Mouse (Mus musculus) kidney, postnatal 10 days (tissue): Measurements from ENCODE around the gene Entr1.
"Not testable (repeated sequence)": the region's sequence is repeated elsewhere in the genome, so short reads cannot be mapped to it uniquely, and the experiment has no call there.

Source experiments
- DNase-seq: peaks from one replicate; pipeline ENCODE4 v3.0.0; 2021; ENCODE audit warnings: mixed read lengths

Entr1 gene

DNA sequence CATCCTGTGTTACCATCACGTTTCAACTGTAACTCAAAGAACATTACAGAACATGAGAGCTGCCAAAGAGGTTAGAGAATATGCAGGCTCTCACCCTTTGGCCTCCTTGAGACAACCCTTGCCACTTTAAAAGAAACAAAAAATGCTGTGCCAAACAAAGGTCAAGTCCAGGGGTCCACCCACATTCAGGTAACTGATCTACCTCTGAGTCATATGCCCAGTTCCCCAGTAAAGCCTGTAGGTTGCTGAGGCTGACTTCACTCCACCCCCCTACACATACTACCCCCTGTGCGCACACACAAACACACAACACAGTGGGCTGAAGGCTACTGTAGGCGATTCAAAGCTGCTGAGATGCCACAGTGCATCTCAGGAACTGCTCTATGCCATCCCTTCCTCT lies 1.4 kb downstream of the Entr1 start:
- DNase-seq: no peak

DNA sequence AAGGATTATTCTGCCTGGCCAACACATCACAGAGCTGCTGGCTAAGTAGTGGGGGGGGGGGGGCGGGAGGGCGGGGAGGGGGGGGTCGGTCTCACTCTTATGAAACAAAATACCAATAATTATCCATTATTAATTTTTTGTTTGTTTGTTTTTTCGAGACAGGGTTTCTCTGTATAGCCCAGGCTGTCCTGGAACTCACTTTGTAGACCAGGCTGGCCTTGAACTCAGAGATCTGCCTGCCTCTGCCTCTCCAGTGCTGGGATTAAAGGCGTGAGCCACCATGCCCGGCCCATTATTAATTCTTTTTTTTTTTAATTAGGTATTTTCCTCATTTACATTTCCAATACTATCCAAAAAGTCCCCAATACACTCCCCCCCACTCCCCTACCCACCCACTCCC lies 8.2 kb downstream of the Entr1 start:
- not testable (repeated sequence) for DNase-seq

DNA sequence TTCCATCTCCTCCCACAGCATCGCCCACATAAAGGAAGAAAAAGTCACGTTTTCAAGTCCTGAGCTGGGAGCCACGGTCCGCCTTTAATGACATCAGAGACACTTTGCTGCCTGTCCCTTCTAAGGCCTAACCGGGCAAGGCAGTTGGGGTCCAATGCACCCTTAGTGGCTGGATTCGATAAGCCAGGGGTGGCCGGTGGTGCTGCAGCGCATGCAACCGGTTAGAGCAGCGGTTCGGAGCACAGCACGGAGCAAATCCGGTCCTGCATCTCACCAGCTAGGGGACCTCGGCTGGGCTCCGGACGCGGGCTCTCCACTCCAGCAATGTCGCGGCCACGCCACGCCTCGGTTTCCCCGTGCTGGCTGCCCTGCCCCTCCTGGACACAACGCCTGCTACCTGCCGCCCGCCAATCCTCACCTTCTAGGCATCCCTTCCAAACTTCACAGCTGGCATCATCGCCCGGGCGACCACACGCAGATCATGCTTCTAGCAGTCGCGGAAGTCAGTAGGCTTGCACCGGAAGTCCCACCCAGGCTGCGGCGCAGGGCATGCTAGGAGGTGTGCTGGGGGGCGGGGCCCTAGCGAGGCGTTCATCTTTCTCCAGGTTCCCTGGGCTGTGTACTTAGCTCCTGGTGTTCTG lies 8.9 kb downstream of the Entr1 start, which contains the start of gene Snapc4:
Snapc4 (minus strand) TSS at position 523 of the 641 bp plus-strand sequence.
- peak; percentile 91 for DNase-seq

DNA sequence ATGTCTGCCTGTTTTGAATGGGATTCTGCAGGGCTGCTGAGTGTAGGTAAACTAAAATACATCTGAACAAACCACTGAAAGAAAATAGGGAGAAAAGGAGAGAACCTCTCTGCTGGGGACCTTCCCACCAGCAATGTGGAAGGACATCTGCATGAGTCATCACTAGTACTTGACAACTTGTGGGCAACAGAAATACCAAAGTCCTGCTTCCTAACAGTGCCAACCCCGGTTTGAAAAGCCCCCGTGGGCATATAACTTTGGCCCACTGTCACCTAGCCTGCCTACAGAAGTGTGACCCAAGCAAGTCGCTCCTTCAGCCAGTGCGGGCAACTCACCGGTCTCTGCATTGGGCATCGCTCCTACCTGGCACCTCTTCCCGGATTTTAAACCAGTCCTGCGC lies 16.7 kb downstream of the Entr1 start:
- no peak for DNase-seq

DNA sequence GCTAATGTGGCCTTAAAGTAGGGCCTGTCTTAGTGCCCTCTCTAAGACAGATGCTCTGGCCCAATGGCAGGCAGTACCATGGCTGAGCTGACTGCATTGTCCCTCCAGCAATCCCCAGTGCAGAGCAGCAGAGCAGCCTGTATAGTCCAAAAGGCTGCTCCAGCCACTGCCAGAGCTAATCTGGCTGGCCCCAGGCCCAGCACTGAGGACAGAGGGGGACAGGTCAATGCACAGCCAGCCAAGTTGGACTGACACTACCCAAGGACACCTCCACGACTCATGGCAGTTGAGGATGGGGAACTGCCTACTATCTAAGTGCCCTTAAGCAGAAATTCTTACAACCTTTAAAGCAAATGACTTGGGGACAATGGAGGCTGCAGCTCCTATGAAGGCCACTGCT lies 20.5 kb downstream of the Entr1 start:
- no peak for DNase-seq

DNA sequence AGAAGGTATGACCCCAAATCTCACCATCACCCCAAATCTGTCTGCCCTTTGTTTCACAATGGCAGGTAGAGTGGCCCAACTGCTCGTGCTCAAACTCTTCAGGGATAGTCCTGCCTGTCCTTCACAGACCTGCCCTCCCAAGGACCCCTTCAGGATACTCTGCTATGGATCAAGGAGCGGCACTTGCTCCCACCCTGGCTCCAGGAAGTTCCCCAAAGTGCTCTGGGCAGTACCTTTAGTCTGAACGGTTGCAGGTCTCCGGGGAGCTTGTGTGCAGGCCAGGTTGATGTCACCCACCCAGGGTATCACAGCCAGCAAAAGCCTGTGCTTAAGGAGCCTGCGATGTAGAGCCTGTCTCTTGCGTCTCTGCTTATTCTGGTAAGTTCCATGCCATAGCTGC lies 21.2 kb downstream of the Entr1 start:
- DNase-seq: no peak

DNA sequence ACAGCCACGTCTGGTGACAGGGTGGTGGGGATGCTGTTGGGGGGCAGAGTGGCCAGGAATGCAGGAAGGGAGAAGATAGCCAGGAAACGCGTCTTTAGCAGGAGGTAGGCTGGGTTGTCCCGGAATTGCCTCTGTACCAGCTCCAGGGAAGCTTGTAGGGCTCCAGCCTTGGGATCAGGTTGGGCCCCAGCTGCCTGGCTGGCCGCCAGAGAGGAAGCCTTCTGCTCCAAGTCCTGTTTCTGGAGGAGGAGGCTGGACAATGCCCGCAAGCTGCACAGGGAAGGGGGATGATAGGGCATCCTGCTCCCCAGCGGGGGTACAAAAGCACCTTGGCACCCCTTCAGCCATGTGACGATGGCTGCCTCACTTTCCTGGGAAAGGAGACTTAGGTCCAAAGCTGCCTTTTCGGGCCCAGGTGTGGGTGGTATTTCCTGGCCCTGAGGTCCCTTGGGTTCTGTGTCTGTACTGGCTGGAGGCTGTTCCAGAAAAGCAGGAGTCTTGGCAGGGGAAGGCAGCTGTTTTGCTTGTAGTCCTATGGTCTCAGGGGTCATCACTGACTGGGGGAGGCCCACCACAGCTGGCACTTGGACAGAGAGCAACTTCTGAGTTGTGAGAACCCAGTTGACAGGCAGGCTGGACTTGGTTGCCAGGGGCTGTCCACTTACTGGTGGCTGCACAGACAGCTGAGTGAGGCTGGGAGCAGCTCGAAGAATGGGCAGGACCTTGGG lies 24.2 kb downstream of the Entr1 start:
- peak; percentile 87 for DNase-seq

DNA sequence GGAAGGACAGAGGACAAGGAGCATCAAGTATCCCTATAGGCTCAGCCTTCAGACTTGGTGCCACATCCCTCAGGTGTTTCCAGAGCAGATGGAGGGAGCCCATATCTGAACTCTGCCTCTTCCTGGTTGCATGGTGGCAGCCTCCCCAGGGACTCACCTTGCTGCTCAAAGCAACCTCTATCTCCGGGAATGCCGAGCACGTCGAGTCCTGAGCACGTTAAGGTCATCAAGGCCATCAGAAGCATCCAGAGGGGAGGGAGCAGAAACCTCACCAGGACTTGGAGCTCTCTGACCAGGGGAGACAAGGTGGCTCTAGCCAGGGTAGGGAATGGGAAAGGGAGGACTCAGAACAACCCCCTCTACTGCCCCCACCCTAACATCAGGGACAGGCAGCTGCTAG lies 25.6 kb downstream of the Entr1 start:
- peak; percentile 6 for DNase-seq

DNA sequence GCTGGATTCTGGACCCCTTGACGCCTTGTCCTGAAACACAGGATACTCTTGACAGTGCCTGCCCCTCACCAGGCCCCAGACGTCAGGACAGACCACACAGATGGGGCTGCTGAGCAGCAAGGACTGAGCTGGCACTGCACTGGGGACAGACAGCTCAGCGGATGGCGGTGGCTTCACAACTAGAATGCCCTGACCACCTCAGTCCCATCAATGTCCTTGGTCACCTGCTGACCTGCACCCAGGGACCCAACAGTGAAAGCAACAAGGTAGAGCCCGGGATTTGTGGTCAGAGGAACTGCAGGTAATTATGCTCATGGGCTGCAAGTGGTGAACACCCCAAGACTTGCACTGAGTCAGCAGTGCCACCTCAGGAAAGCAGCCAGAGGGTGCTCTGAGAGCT lies 26.1 kb downstream of the Entr1 start:
- DNase-seq: peak; percentile 4

DNA sequence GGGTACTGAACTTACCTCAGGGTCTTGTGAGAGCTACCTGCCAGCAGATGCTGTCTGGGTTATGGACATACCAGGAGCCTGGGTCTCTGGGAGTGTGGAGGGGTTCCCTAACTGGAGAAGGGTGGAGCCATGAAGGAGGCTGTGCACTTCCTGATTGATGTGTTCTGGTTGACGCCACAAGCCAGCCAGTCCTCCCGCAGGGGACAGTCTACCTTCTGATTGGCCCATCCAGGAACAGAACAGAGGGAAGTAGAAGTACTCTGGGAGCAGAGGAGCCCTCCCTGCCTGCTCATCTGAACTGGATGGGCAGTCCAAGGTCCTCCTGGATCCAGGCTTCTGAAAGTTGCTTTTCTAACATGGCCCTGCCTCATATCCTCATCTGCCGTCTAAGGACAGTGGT lies 28.3 kb downstream of the Entr1 start, which contains the start of gene Card9:
Card9 (minus strand) TSS at position 147 of the 400 bp plus-strand sequence.
- peak; percentile 10 for DNase-seq

DNA sequence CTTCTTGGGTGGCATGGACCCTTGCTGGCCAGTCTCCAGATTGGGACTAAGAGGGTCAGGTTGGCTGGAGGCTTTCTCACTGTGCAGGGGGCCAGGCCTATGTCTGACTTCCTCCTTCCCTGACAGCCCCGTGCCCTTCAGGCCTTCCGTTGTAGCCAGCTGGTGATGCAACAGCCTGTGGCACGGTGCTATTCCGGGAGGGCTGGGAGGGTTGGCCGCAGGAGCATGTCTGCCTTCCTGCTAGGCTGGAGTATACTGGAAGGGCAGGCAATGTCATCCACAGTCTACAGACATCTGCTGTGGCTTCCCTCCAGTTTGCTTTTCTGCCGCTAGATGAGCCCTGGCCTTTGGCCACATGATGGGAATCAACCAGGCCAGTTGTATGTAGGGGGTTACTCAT lies 29.1 kb downstream of the Entr1 start:
- peak; percentile 27 for DNase-seq

DNA sequence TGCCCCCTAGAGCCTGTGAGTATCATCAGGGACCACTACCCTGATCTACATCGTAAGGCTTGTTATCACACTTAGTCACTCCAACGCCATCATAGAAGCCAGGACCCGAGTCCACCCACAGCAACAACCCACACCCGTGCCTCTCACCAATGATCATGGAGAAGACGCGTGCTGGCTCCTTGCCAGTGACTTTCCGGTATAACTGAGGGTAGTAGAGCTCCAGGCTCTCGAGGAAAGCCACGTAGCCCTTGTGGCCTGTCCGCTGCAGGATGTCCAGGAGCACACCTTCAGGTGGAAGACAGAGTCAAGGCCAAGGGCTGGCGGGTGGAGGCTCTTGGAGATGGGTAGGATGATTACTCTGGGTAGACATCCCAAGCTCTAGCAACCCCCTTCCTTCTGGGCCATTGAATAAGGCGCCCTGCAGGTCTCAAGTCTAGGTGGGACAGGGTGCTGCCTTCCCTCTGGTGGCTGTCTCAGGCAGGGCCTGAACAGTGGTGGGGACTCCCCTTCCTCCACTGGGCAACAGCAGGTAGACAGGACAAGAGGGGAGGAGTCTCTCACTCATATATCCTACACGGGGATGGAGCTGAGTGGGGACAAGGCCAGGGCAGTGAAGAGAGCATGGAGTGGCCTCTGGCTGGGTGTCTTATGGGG lies 30.3 kb downstream of the Entr1 start:
- DNase-seq: peak; percentile 23

DNA sequence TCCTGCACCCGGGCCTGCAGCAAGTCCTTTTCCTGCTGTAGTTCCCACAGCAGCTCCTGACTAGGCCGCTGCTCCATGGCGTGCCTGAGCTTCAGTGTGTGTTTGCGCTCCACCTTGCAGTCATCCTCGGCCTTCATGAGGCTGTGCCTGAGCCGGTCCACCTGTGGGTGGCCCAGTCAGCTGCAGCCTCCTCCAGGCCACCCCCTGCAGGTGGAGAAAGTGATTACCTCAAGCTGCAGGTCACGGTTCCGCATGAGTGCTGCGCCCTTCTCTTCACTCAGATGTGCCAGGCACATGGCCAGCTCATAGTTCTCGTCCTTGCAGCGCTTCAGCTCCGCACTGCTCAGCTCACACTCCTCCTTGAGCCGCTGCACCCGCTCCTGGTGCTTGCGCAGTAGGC lies 31.6 kb downstream of the Entr1 start:
- peak; percentile 81 for DNase-seq

DNA sequence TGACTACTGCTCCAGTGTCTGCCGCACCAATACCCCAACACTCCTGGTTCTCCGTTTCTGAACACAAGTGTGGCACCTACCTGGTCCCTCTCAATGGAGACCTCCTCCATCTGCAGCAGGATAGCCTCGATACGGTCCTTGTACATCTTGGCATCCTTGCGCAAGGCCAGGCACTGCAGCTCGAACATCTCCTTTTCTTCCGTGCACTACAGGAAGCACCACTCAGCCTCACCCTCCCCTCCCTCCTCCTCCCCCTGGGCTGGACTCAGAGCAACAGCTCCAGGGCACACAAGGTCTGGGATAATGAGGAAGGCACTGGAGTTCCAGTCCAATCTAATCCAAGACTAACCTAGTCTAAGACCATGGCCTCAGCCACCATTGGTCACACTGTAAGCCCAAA lies 32.4 kb downstream of the Entr1 start:
- DNase-seq: peak; percentile 13

DNA sequence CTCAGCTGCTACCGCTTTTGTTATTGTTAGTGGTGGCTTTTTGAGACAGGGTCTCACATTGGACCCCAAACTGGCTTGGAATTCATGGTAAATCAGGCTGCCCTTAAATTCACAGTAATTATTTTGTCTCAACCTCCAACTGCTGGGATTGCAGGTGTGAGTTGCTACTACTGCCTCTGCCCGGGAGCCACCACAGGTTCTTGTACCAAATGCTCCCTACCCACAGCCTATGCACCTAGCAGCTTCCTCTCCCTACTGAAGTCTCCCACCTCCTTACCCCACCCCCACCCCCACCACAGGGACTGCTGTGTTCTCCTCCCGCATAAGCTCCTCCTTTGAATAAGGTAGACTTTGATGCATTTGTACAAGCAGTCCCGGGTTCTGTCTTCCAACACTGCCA lies 32.9 kb downstream of the Entr1 start:
- peak; percentile 4 for DNase-seq

DNA sequence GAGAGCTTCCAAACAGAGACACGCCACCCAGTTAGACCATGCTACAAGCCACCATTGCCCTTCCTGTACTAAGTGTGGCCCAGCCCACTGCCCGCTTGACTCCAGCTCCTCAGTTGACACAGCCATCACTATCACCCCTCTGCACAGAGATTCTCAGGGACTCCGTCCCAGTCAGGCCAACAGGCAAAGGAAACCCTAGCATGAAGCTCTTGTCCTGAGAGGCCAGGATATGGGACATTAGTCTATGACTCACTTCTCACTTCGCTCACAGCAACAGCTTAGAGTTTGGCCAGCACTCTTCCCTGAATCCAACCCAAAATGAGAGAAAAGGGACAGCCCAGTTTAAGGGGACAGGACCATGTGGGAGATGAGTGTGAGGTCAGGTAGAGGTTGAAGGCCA lies 34.7 kb downstream of the Entr1 start:
- DNase-seq: peak; percentile 2

DNA sequence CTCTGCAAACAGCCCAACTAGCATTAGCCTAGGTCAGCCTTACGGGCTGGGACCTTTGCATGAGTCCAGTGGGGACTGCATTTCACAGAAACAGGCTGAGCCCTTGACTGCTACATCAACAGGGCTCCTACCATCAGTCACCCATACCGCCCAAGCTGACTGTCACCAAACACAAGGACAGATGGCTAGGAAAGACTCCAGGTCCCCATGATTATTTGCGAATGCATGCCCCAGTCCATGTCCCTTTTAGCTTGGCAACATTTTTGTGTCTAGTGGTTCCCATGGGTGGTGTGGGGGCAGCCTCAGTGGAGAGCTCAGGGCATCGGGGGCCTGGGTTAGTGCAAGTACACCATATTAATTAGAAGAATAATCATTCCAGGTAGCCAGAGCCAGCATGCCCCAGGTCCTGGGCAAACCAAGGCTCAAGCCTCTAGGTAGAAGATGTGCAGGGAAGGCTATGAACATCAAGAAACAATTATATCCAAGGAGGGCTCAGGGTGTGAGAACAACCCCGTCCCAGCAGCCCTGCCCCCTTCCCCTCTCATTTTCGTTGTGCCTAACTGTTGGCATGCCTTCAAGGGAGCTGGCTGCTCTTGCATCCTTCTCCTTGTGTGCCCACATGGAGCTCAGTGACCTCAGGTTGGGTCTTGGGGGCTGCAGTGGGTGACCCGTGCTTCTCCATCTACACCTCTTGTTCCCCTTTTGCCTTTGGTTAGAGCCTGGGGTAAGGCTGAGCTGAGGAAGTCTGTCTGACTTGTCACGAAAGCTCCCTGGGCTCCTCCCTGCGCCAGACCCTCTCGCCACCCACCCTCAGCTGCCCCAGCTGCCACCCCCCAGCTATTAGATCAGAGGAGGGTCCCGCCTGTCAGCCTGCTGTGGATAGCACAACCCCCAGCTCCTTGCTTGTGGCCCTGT lies 35.8 kb downstream of the Entr1 start:
- DNase-seq: peak; percentile 5

DNA sequence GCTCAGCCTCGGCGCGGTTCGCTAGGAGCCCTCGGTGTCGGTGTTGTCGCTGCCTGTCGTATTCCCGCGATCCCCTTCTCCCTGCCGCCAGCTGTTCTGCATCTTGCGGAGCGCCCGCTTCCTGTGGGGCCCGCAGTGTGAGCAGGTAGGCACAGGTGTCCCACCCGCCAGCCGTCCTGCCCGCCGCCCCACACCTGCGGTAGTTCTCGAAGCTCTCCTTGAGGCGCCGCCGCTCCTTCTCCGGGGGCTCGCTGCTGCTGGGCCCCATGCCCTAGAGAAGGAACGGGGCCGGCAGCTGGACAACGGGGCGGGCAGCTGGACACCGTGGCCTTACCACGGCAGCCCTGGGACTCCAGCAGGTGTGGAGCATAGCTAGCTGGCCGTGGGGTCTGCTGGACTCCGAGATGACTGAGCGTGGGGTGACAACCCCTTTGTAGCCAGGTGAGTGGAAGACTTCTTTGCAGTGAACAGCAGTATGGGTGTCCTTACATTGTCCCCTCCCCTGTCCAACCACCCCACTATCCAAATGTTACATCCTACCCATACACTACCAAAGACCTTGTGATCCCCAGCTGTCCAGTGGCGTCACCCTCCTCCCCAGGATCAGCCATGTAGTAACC lies 36.7 kb downstream of the Entr1 start:
- DNase-seq: no peak

DNA sequence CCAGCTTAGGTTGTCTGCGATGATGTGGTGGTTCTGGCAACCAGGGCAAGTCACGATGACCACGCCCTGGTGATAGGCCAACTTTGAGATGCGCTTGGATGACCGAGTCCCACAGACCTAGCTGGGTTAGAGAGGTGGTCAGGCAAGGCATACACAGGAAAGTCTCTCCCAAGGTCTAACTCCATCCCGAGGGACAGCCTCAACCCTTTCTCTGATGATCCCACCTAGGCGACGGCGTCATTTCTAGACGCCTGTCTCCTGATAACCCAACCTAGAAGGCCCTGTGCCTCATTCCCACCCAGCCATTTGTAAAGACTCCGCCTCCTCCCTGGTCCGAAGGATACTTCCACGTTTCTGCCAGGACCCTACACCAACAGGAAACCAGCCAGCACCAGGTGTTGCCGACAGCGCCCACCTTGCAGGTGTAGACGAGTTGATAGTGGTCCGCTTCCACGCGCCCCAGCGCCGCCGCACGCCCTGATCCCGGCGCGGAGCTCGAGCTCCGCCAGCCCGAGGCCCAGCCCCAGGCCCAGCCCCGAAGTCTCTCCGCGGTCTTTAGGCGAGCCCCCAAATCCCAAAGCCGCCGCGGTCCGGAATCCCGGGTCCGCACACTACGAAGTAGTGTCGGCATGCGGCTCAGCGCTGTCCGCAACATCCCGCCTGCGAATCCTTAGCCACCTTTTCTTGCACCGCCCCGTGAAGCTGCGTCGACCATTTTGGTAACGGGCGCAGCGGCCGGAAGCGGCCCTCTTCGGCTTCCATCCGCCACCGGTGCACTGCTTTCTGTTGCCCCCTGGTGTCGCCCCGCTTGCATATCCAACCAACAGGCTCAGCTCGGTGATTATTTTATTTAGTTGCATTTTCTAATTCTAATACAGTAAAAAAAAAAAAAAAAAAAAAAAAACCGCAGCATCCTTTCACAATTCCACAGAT lies 37.5 kb downstream of the Entr1 start, which contains the start of gene Dnlz:
Dnlz (minus strand) TSS at position 753 of the 933 bp plus-strand sequence.
- DNase-seq: peak; percentile 97

DNA sequence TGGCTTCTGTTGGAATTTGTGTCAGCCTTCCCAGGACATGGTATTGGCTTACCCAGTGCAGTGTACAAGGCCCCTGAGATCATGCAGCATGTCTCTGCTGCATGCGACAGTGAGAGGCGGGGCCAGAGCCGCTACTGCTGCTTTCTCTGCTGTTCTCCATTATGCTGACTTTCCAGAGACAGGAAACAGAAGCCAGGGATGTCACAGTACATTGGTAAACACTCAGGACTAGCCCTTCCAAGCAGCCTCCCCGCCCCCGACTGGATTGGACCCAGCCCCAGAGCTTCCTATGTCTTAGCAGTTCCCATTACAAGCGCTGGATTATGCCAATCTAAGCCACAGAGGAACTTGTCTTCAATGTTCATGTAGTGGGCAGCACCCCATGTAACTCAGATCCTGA lies 40.9 kb downstream of the Entr1 start:
- peak; percentile 77 for DNase-seq
